Mouse (Mus musculus): ENCODE data around the gene Olfr599.
"Not testable (repeated sequence)": the region's sequence is repeated elsewhere in the genome, so short reads cannot be mapped to it uniquely, and the experiment has no call there.

The Olfr599 gene

DNA sequence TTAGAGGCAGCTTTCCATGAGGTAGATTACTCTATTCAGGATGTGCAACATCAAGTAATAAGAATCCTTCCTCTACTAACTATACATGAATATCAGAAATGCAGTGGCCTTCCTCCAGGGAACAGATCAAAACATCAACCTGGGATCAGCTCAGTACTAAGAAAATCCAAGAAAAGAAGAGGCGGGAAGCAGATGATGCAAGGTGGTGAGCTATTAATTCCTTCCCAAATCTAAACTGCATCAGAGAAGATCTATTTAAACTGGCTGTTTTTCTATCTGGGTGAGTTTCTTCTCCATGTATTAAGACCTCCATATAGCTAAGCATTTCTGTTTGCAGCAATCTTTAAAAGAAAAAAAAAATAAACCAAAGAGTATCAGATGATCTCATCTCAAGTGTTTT is at the start of gene Olfr599:
Olfr599 (plus strand) TSS at position 301 of the 400 bp plus-strand sequence.
- no peak for DNase-seq (ENCODE audit: low spot score in 2 of 2)

DNA sequence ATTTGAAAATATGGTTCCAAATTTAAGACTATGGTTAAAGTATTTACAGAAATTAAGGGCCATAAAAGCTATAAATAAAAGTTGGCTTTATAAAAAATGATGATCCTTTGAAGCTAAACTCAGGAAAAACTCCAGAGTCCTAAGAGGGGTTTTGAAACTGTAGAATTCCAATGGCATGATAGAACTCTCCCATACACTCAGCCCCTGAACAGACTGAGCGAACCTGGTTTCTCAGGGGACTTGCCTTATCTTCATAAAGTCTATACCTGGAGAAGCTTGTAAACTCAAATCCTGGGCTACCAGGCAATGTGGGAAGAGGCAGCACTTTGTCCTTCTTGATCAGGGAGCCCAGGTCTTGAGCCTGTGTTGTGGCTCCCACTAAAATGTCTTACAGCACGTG is 30.4 kb upstream of the Olfr599 start, which contains the start of gene Olfr596:
Olfr596 (plus strand) TSS at position 301 of the 400 bp plus-strand sequence.
- not testable (repeated sequence) for DNase-seq (ENCODE audit: low spot score in 2 of 2)

DNA sequence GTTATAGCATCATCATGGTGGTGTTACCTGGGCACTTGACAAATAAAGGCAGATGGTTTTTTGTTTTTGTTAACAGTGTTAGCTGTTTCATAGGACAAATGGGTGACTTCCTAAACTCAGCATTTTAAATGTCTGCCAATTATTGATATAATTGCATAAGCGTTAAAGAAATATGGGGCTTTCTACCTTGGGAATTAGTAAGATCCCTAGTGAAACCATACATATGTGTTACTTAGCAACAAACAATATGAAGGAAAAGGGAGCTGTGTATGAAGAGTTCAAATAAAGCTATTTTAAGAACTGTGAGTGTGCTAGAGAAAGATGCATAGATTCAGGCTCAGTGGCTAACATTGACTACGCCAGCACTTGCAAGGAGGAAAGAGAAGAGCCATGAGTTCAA is 19.7 kb upstream of the Olfr599 start, which contains the start of gene Olfr597:
Olfr597 (plus strand) TSS at position 301 of the 400 bp plus-strand sequence.
- not testable (repeated sequence) for DNase-seq (ENCODE audit: low spot score in 2 of 2)

DNA sequence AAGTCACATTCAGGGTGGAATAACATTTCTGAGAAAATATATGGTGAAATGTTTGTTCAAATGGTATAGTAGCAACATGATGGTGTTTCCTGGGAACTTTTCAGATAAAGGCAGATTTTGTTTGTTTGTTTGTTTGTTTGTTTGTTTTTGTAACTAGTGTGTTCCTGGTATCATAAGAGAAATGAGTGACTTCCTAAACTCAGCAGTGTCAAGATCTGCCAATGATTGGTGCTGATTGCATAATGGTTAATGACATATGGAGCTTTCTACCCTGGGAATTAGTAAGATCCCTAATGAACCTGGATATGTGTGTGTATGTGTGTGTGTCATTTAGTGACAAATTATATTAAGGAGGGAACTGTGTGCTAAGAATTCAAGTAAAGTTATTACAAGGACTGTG is 12.4 kb upstream of the Olfr599 start, which contains the start of gene Olfr598:
Olfr598 (plus strand) TSS at position 301 of the 400 bp plus-strand sequence.
- no peak for DNase-seq (ENCODE audit: low spot score in 2 of 2)

DNA sequence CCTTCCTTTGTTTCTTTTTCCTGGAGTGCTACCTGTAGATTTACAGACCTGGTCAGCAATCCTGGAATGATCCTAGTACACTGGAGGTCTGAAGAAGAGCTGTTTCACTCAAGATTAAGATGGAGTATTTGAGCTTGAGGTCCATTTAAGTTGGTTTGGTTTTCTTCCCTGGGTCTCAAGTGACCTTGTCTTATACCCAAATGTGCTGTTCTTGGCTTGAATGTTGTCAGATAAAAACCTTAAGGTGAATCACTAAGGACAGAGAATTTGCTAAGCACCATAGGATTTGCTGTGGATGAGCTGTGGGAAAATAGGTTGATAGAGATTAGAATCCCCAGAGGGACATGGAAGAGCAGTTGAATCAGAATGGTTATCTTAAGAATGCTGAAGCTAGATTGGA is 13.9 kb downstream of the Olfr599 start, which contains the start of gene Olfr600:
Olfr600 (minus strand) TSS at position 101 of the 400 bp plus-strand sequence.
- DNase-seq (ENCODE audit: low spot score in 2 of 2): no peak

DNA sequence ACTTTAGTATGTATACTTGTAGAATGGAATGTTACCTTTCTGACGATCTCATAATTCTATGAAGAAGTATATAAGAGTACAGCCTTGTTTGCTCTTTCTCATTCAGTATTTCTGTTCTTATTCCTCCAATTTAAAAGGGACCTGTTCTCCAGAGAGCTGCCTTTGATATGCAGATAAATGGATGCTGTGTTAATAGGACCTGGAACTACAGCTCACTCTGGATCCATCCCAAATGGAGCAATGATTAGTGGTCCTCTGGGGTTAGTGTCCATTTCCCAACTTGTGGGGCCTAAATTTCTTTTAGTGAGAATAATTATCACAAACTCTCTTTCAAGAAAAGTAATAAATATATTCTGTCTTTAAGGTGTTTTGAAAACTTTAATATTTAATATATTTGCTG is 26.8 kb downstream of the Olfr599 start, which contains the start of gene Olfr601:
Olfr601 (minus strand) TSS at position 101 of the 400 bp plus-strand sequence.
- no peak for DNase-seq (ENCODE audit: low spot score in 2 of 2)

DNA sequence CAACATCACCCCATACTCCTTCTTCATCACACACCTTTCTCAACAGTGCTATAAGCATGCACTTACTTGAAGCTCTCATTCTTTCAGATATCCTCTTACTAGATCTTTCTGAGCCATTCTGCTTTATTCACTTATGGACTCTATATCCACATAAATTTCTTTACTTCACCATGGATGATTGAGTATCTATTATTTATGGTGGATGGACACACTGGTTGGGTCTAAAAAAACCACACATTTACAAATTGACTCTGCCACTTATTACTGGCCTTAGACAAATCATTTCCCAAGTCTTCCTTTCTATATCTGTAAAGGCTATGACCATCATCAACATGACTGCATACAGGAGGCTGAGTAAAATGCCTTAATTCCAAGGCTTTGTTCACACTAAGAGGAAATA is 50.4 kb downstream of the Olfr599 start, which contains the start of gene Olfr603:
Olfr603 (minus strand) TSS at position 101 of the 400 bp plus-strand sequence.
- no peak for DNase-seq (ENCODE audit: low spot score in 2 of 2)

Data from spleen, postnatal 10 days (tissue).